Mouse (Mus musculus): ENCODE data around the gene Soat2. TPM values are rescaled to one million over a fixed set of nuclear protein-coding genes. Genes with fewer than 3 reads are reported as not detected.

The Soat2 gene
- total RNA-seq, 2 experiments from 2014 or later, result 0.26 TPM; not detected in 1

- no peak for DNase-seq (ENCODE audit: extremely low spot score in 1 of 2, low spot score in 2 of 2)
- no peak overlapping the region for H3K4me3 ChIP-seq
- no peak for TF ChIP-seq CTCF (IDR thresholded peaks at IDR 0.05)
- H3K27ac ChIP-seq, result no peak overlapping the region
- intact Hi-C loops (cut with DNase I), result loop anchor here (5.0 kb wide), 1 partner anchor 132 kb away; no protein-coding TSS in a partner anchor
Measured at GRCm38 (mm10) chr15:102179924-102180323, 29.6 kb downstream of the Soat2 start.

GRCm38 (mm10) chr15:102183076-102183475 is 32.8 kb downstream of the Soat2 start:
- intact Hi-C loops (cut with DNase I), result no loop called here
- Histone ChIP-seq H3K27ac (no peak overlapping the region), H3K4me3 (no peak overlapping the region)
- DNase-seq (ENCODE audit: extremely low spot score in 1 of 2, low spot score in 2 of 2), result no peak
- no peak for TF ChIP-seq CTCF (IDR thresholded peaks at IDR 0.05)

- intact Hi-C loops (cut with DNase I), result no loop called here
- no peak for TF ChIP-seq CTCF (IDR thresholded peaks at IDR 0.05)
- no peak overlapping the region for H3K27ac ChIP-seq
- no peak for DNase-seq (ENCODE audit: extremely low spot score in 1 of 2, low spot score in 2 of 2)
- H3K4me3 ChIP-seq, result no peak overlapping the region
Measured at GRCm38 (mm10) chr15:102186239-102186638, 35.9 kb downstream of the Soat2 start.

GRCm38 (mm10) chr15:102188096-102188495 is 37.8 kb downstream of the Soat2 start:
- intact Hi-C loops (cut with DNase I), result no loop called here
- Histone ChIP-seq H3K4me3 (no peak overlapping the region), H3K27ac (no peak overlapping the region)
- TF ChIP-seq CTCF (IDR thresholded peaks at IDR 0.05), result no peak
- no peak for DNase-seq (ENCODE audit: extremely low spot score in 1 of 2, low spot score in 2 of 2)

- H3K4me3 ChIP-seq, result no peak overlapping the region
- intact Hi-C loops (cut with DNase I), result no loop called here
- DNase-seq (ENCODE audit: extremely low spot score in 1 of 2, low spot score in 2 of 2), result no peak
- no peak overlapping the region for H3K27ac ChIP-seq
- no peak for TF ChIP-seq CTCF (IDR thresholded peaks at IDR 0.05)
Measured at GRCm38 (mm10) chr15:102188883-102189282, 38.6 kb downstream of the Soat2 start.

GRCm38 (mm10) chr15:102191699-102192098 is 41.4 kb downstream of the Soat2 start:
- H3K4me3 ChIP-seq, result no peak overlapping the region
- no peak for TF ChIP-seq CTCF (IDR thresholded peaks at IDR 0.05)
- no peak overlapping the region for H3K27ac ChIP-seq
- intact Hi-C loops (cut with DNase I), result no loop called here
- DNase-seq (ENCODE audit: extremely low spot score in 1 of 2, low spot score in 2 of 2), result no peak

- intact Hi-C loops (cut with DNase I), result no loop called here
- no peak for DNase-seq (ENCODE audit: extremely low spot score in 1 of 2, low spot score in 2 of 2)
- H3K4me3 ChIP-seq, result no peak overlapping the region
- no peak for TF ChIP-seq CTCF (IDR thresholded peaks at IDR 0.05)
- H3K27ac ChIP-seq, result no peak overlapping the region
Measured at GRCm38 (mm10) chr15:102192271-102192812, 42.0 kb downstream of the Soat2 start.

- no peak for DNase-seq (ENCODE audit: extremely low spot score in 1 of 2, low spot score in 2 of 2)
- intact Hi-C loops (cut with DNase I), result no loop called here
- Histone ChIP-seq H3K4me3 (no peak overlapping the region), H3K27ac (no peak overlapping the region)
- no peak for TF ChIP-seq CTCF (IDR thresholded peaks at IDR 0.05)
Measured at GRCm38 (mm10) chr15:102192820-102193386, 42.6 kb downstream of the Soat2 start.

- intact Hi-C loops (cut with DNase I), result no loop called here
- no peak for TF ChIP-seq CTCF (IDR thresholded peaks at IDR 0.05)
- no peak for DNase-seq (ENCODE audit: extremely low spot score in 1 of 2, low spot score in 2 of 2)
- Histone ChIP-seq H3K4me3 (no peak overlapping the region), H3K27ac (no peak overlapping the region)
Measured at GRCm38 (mm10) chr15:102193652-102194051, 43.3 kb downstream of the Soat2 start.

- Histone ChIP-seq H3K27ac (no peak overlapping the region), H3K4me3 (no peak overlapping the region)
- intact Hi-C loops (cut with DNase I), result no loop called here
- TF ChIP-seq CTCF (IDR thresholded peaks at IDR 0.05), result no peak
- no peak for DNase-seq (ENCODE audit: extremely low spot score in 1 of 2, low spot score in 2 of 2)
Measured at GRCm38 (mm10) chr15:102194439-102194838, 44.1 kb downstream of the Soat2 start.

- intact Hi-C loops (cut with DNase I), result no loop called here
- no peak for DNase-seq (ENCODE audit: extremely low spot score in 1 of 2, low spot score in 2 of 2)
- Histone ChIP-seq H3K4me3 (no peak overlapping the region), H3K27ac (no peak overlapping the region)
- no peak for TF ChIP-seq CTCF (IDR thresholded peaks at IDR 0.05)
Measured at GRCm38 (mm10) chr15:102195373-102195772, 45.0 kb downstream of the Soat2 start.

- DNase-seq (ENCODE audit: extremely low spot score in 1 of 2, low spot score in 2 of 2), result no peak
- no peak overlapping the region for H3K4me3 ChIP-seq
- no peak overlapping the region for H3K27ac ChIP-seq
- no peak for TF ChIP-seq CTCF (IDR thresholded peaks at IDR 0.05)
- intact Hi-C loops (cut with DNase I), result no loop called here
Measured at GRCm38 (mm10) chr15:102198841-102199240, 48.5 kb downstream of the Soat2 start.

Data from left cerebral cortex, adult 2 months (tissue).